Mouse (Mus musculus): ENCODE data around the gene Gm5485. TPM values are rescaled to one million over a fixed set of nuclear protein-coding genes. Genes with fewer than 3 reads are reported as not detected.

Gene Gm5485
- not detected for polyA plus RNA-seq (2012; fragmentation: generic; extraction: Trizol)
- long read RNA-seq, experiment 1: 0 reads
- long read RNA-seq, experiment 2: 0 reads

GRCm38 (mm10) chr16:48412246-48412645 is at the start of gene Gm5485:
Gm5485 (minus strand) TSS chr16:48412416.
- Histone ChIP-seq H3K4me3 (ENCODE audit: insufficient read depth, poor library complexity, severe bottlenecking) (no peak within 1 kb of the TSS), H3K36me3 (ENCODE audit: control insufficient read depth, insufficient read depth) (no peaks in the 10 kb centered on the region), H3K79me3 (ENCODE audit: low read depth) (no peaks in the 10 kb centered on the region), H3K79me2 (ENCODE audit: control insufficient read depth, insufficient read depth) (no peaks in the 10 kb centered on the region), H3ac (ENCODE audit: control insufficient read depth, insufficient read length, low read depth) (no peak within 1 kb of the TSS), H3K27me3 (ENCODE audit: control insufficient read depth, insufficient read depth, insufficient read length) (no peaks in the 10 kb centered on the region)
- no peak for TF ChIP-seq CTCF (IDR thresholded peaks at IDR 0.05; ENCODE audit: control insufficient read depth, insufficient read depth, insufficient read length)
- no peak for TF ChIP-seq MYOG (IDR thresholded peaks at IDR 0.05; ENCODE audit: control insufficient read depth, extremely low read depth, insufficient read length)
- no peak for TF ChIP-seq CEBPB (IDR thresholded peaks at IDR 0.05; ENCODE audit: low read depth)
- no peak for TF ChIP-seq FOSL1 (IDR thresholded peaks at IDR 0.05; ENCODE audit: insufficient read depth, low read length, poor library complexity, severe bottlenecking)
- TF ChIP-seq MAX (IDR thresholded peaks at IDR 0.05): no peak
- no peak for TF ChIP-seq USF1 (IDR thresholded peaks at IDR 0.05; ENCODE audit: low read depth)
- no peak for TF ChIP-seq MYOD1 (IDR thresholded peaks at IDR 0.05; ENCODE audit: control insufficient read depth, insufficient read length, low read depth)

GRCm38 (mm10) chr16:48453264-48453663 is 41.0 kb upstream of the Gm5485 start:
- Histone ChIP-seq H3K79me2 (ENCODE audit: control insufficient read depth, insufficient read depth) (no peaks in the 10 kb centered on the region), H3K27me3 (ENCODE audit: control insufficient read depth, insufficient read depth, insufficient read length) (no peaks in the 10 kb centered on the region), H3K36me3 (ENCODE audit: control insufficient read depth, insufficient read depth) (no peaks in the 10 kb centered on the region), H3K79me3 (ENCODE audit: low read depth) (no peaks in the 10 kb centered on the region), H3K4me3 (ENCODE audit: insufficient read depth, poor library complexity, severe bottlenecking) (no peak overlapping the region), H3ac (ENCODE audit: control insufficient read depth, insufficient read length, low read depth) (no peak overlapping the region)
- no peak for TF ChIP-seq MAX (IDR thresholded peaks at IDR 0.05)
- no peak for TF ChIP-seq CEBPB (IDR thresholded peaks at IDR 0.05; ENCODE audit: low read depth)
- TF ChIP-seq USF1 (IDR thresholded peaks at IDR 0.05; ENCODE audit: low read depth): no peak
- TF ChIP-seq FOSL1 (IDR thresholded peaks at IDR 0.05; ENCODE audit: insufficient read depth, low read length, poor library complexity, severe bottlenecking): no peak
- no peak for TF ChIP-seq MYOD1 (IDR thresholded peaks at IDR 0.05; ENCODE audit: control insufficient read depth, insufficient read length, low read depth)
- no peak for TF ChIP-seq MYOG (IDR thresholded peaks at IDR 0.05; ENCODE audit: control insufficient read depth, extremely low read depth, insufficient read length)
- no peak for TF ChIP-seq CTCF (IDR thresholded peaks at IDR 0.05; ENCODE audit: control insufficient read depth, insufficient read depth, insufficient read length)

GRCm38 (mm10) chr16:48446161-48446925 is 34.1 kb upstream of the Gm5485 start:
- no peaks in the 10 kb centered on the region for H3K79me3 ChIP-seq (ENCODE audit: low read depth)

GRCm38 (mm10) chr16:48444589-48444988 is 32.4 kb upstream of the Gm5485 start:
- no peak overlapping the region for H3K4me3 ChIP-seq (ENCODE audit: insufficient read depth, poor library complexity, severe bottlenecking)
- H3ac ChIP-seq (ENCODE audit: control insufficient read depth, insufficient read length, low read depth): no peak overlapping the region
- no peaks in the 10 kb centered on the region for H3K79me3 ChIP-seq (ENCODE audit: low read depth)
- H3K27me3 ChIP-seq (ENCODE audit: control insufficient read depth, insufficient read depth, insufficient read length): no peaks in the 10 kb centered on the region
- TF ChIP-seq MYOG (IDR thresholded peaks at IDR 0.05; ENCODE audit: control insufficient read depth, extremely low read depth, insufficient read length) (no peak), MYOD1 (IDR thresholded peaks at IDR 0.05; ENCODE audit: control insufficient read depth, insufficient read length, low read depth) (no peak), CEBPB (IDR thresholded peaks at IDR 0.05; ENCODE audit: low read depth) (no peak), MAX (IDR thresholded peaks at IDR 0.05) (no peak)
- H3K79me2 ChIP-seq (ENCODE audit: control insufficient read depth, insufficient read depth): no peaks in the 10 kb centered on the region
- no peaks in the 10 kb centered on the region for H3K36me3 ChIP-seq (ENCODE audit: control insufficient read depth, insufficient read depth)

More at GRCm38 (mm10) chr16:48446161-48446925, 34.1 kb upstream of the Gm5485 start:
- no peaks in the 10 kb centered on the region for H3K36me3 ChIP-seq (ENCODE audit: control insufficient read depth, insufficient read depth)
- H3K79me2 ChIP-seq (ENCODE audit: control insufficient read depth, insufficient read depth): no peaks in the 10 kb centered on the region
- H3K4me3 ChIP-seq (ENCODE audit: insufficient read depth, poor library complexity, severe bottlenecking): no peak overlapping the region
- TF ChIP-seq CTCF (IDR thresholded peaks at IDR 0.05; ENCODE audit: control insufficient read depth, insufficient read depth, insufficient read length): no peak
- no peak for TF ChIP-seq MYOD1 (IDR thresholded peaks at IDR 0.05; ENCODE audit: control insufficient read depth, insufficient read length, low read depth)
- no peak for TF ChIP-seq FOSL1 (IDR thresholded peaks at IDR 0.05; ENCODE audit: insufficient read depth, low read length, poor library complexity, severe bottlenecking)
- TF ChIP-seq CEBPB (IDR thresholded peaks at IDR 0.05; ENCODE audit: low read depth): no peak
- TF ChIP-seq USF1 (IDR thresholded peaks at IDR 0.05; ENCODE audit: low read depth): no peak
- TF ChIP-seq MYOG (IDR thresholded peaks at IDR 0.05; ENCODE audit: control insufficient read depth, extremely low read depth, insufficient read length): no peak
- H3ac ChIP-seq (ENCODE audit: control insufficient read depth, insufficient read length, low read depth): no peak overlapping the region
- no peaks in the 10 kb centered on the region for H3K27me3 ChIP-seq (ENCODE audit: control insufficient read depth, insufficient read depth, insufficient read length)

- H3K79me2 ChIP-seq (ENCODE audit: control insufficient read depth, insufficient read depth): no peaks in the 10 kb centered on the region
- H3K79me3 ChIP-seq (ENCODE audit: low read depth): no peaks in the 10 kb centered on the region
- no peak overlapping the region for H3ac ChIP-seq (ENCODE audit: control insufficient read depth, insufficient read length, low read depth)
- no peaks in the 10 kb centered on the region for H3K36me3 ChIP-seq (ENCODE audit: control insufficient read depth, insufficient read depth)
- H3K4me3 ChIP-seq (ENCODE audit: insufficient read depth, poor library complexity, severe bottlenecking): no peak overlapping the region
- no peak for TF ChIP-seq FOSL1 (IDR thresholded peaks at IDR 0.05; ENCODE audit: insufficient read depth, low read length, poor library complexity, severe bottlenecking)
- no peak for TF ChIP-seq USF1 (IDR thresholded peaks at IDR 0.05; ENCODE audit: low read depth)
- TF ChIP-seq CEBPB (IDR thresholded peaks at IDR 0.05; ENCODE audit: low read depth): no peak
- TF ChIP-seq MAX (IDR thresholded peaks at IDR 0.05): no peak
- no peak for TF ChIP-seq MYOD1 (IDR thresholded peaks at IDR 0.05; ENCODE audit: control insufficient read depth, insufficient read length, low read depth)
- no peak for TF ChIP-seq CTCF (IDR thresholded peaks at IDR 0.05; ENCODE audit: control insufficient read depth, insufficient read depth, insufficient read length)
- TF ChIP-seq MYOG (IDR thresholded peaks at IDR 0.05; ENCODE audit: control insufficient read depth, extremely low read depth, insufficient read length): no peak
- no peaks in the 10 kb centered on the region for H3K27me3 ChIP-seq (ENCODE audit: control insufficient read depth, insufficient read depth, insufficient read length)
Measured at GRCm38 (mm10) chr16:48437476-48437875, 25.3 kb upstream of the Gm5485 start.

Data from C2C12 (cell line).